Mouse (Mus musculus): ENCODE measurements around the gene Hdgfl2.

The Hdgfl2 gene

GRCm38 (mm10) chr17:56133457-56134363 is 54.3 kb downstream of the Hdgfl2 start:
- peak; percentile 81 for DNase-seq

- peak; percentile 74 for DNase-seq
Measured at GRCm38 (mm10) chr17:56134463-56134971, 55.1 kb downstream of the Hdgfl2 start.

GRCm38 (mm10) chr17:56136558-56136957 is 57.1 kb downstream of the Hdgfl2 start:
- DNase-seq, result no peak

GRCm38 (mm10) chr17:56137839-56138613 is 58.6 kb downstream of the Hdgfl2 start:
- DNase-seq, result no peak

GRCm38 (mm10) chr17:56139355-56139754 is 59.9 kb downstream of the Hdgfl2 start:
- DNase-seq, result no peak

- no peak for DNase-seq
Measured at GRCm38 (mm10) chr17:56139858-56140595, 60.6 kb downstream of the Hdgfl2 start, which contains the start of gene Sema6b. TSS of gene Sema6b (minus strand) at chr17:56140343.

GRCm38 (mm10) chr17:56141702-56142605 is 62.5 kb downstream of the Hdgfl2 start:
- no peak for DNase-seq

GRCm38 (mm10) chr17:56144546-56144945 is 65.1 kb downstream of the Hdgfl2 start:
- DNase-seq, result no peak

- DNase-seq, result no peak
Measured at GRCm38 (mm10) chr17:56146131-56146530, 66.7 kb downstream of the Hdgfl2 start.

GRCm38 (mm10) chr17:56147420-56147819 is 68.0 kb downstream of the Hdgfl2 start:
- DNase-seq, result no peak

GRCm38 (mm10) chr17:56148280-56148679 is 68.8 kb downstream of the Hdgfl2 start:
- DNase-seq, result no peak

GRCm38 (mm10) chr17:56148790-56149618 is 69.6 kb downstream of the Hdgfl2 start:
- no peak for DNase-seq

GRCm38 (mm10) chr17:56149897-56150296 is 70.5 kb downstream of the Hdgfl2 start:
- no peak for DNase-seq

Measured in kidney, adult 9 months (tissue).